Mouse (Mus musculus) G1E (cell line): ENCODE measurements around the gene Lima1.

Source experiments
- CTCF ChIP-seq: IDR thresholded peaks from 2 replicates; pipeline ENCODE4 v1.5.1; 2012; ENCODE audit warnings: low read depth, low read length, inconsistent platforms, mixed read lengths
- GATA1 ChIP-seq: IDR thresholded peaks from 2 replicates; pipeline ENCODE4 v1.6.1; 2012; ENCODE audit warnings: borderline replicate concordance, low read length, inconsistent platforms, mixed read lengths
- POLR2AphosphoS5 ChIP-seq: IDR thresholded peaks from 2 replicates; pipeline ENCODE4 v1.6.1; 2012; ENCODE audit warnings: low read depth, low read length, inconsistent platforms; ENCODE audit not compliant: insufficient replicate concordance
- TAL1 ChIP-seq: conservative IDR thresholded peaks from 2 replicates; pipeline ENCODE4 v1.6.1; 2012; ENCODE audit warnings: low read depth, low read length, inconsistent platforms, mixed read lengths

DNA sequence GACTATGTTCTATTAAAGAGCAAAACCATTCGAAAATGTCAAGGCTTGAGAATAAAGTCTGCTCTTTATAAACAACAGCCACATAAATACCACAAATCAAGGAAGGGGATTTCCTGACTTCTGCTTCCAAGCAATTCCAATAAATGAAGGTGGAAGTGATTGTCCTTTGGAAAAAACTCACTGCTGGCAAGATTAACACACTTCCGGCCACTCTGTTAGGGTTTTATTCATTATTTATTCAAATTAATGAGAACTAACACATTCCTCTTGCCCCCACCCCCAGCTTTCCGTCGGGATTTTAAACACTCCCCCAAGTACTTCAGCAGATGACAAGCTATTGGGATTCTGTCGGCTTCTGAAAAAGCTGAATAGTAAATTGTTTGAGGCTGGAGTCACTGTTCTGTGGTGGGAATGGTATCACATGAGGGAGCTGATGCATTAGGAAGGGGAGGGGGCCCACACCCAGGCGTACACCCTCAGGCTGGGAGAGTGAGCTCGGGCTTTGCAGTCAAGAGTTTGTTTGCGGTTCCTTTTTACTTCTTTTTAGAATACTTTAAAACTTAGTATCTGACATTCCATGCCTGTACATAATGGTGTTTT is 14.1 kb upstream of the Lima1 start:
- TF ChIP-seq GATA1 (no peak), CTCF (no peak), TAL1 (no peak), POLR2AphosphoS5 (no peak)
